In genomic region chr7:99965020-99965841, GRCm38 (mm10) we compare ENCODE assay signal across 9 mouse cellular contexts. TPM values are rescaled to one million over a fixed set of nuclear protein-coding genes. Genes with fewer than 3 reads are reported as not detected.
DNase-seq lines count a peak whose midpoint lies in the region; ATAC-seq lines count a peak whose summit lies in the region.
"Had no signal": no experiment of that assay in that cellular context is flagged by ENCODE, and none has a peak within 500 bp of the region (broad histone marks: within the 10 kb centered on the region; RNA-seq: fewer than 3 reads in every experiment).

No protein-coding gene starts in this region.

- H3K27ac ChIP-seq in hindbrain, embryonic 10.5 days, result peak overlapping the region; percentile 84
- H3K27ac ChIP-seq in neural tube, embryonic 12.5 days, result peak overlapping the region; percentile 82

- H3K4me3 ChIP-seq in hindbrain, embryonic 10.5 days, result peak overlapping the region; percentile 18
- H3K4me3 ChIP-seq in neural tube, embryonic 12.5 days, result no peak overlapping the region

- peaks cover 51% of the 10 kb centered on the region for H3K4me1 ChIP-seq in hindbrain, embryonic 10.5 days (replicated peaks)
- H3K4me1 ChIP-seq in neural tube, embryonic 12.5 days, result peaks cover 52% of the 10 kb centered on the region

- no peaks in the 10 kb centered on the region for H3K27me3 ChIP-seq in hindbrain, embryonic 10.5 days (ENCODE audit: insufficient read depth, poor library complexity, severe bottlenecking)
- H3K27me3 ChIP-seq in neural tube, embryonic 12.5 days (replicated peaks), result no peaks in the 10 kb centered on the region

- peak; percentile 44 for DNase-seq in layer of hippocampus, adult 11-12 months (ENCODE audit: low spot score)
- DNase-seq in layer of hippocampus, postnatal 14 days (ENCODE audit: low spot score in 2 of 2), result no peak
- peak; percentile 24 for DNase-seq in embryo, embryonic 11.5 days (ENCODE audit: low read depth, low spot score)
- DNase-seq in hindbrain, embryonic 10.5 days (ENCODE audit: low spot score), result peak; percentile 20
- DNase-seq in left cerebral cortex, adult 18-20 months (ENCODE audit: low spot score in 2 of 2), result peak; percentile 53 to 74
- no peak for DNase-seq in urinary bladder, postnatal 14 days (ENCODE audit: low spot score)
- DNase-seq in thymus, postnatal 36 days, result no peak

- no peaks in the 10 kb centered on the region for H3K9me3 ChIP-seq in hindbrain, embryonic 10.5 days
- no peaks in the 10 kb centered on the region for H3K9me3 ChIP-seq in neural tube, embryonic 12.5 days

- 27% methylated on average over 9 of the region's 9 CpGs for WGBS in hindbrain, embryonic 10.5 days
- WGBS in neural tube, embryonic 12.5 days, result 9% methylated on average over 9 of the region's 9 CpGs

- ATAC-seq in neural tube, embryonic 12.5 days (ENCODE audit: low FRiP score, low read depth), result peak; percentile 89

- peak overlapping the region; percentile 26; the same call in 1 of the 2 replicates for H3K9ac ChIP-seq in neural tube, embryonic 12.5 days

- peak overlapping the region; percentile 47 for H3K4me2 ChIP-seq in neural tube, embryonic 12.5 days (replicated peaks)

- H3K36me3 ChIP-seq in hindbrain, embryonic 10.5 days, result no peaks in the 10 kb centered on the region
- H3K36me3 ChIP-seq in neural tube, embryonic 12.5 days, result no peaks in the 10 kb centered on the region

RNA-seq across cellular contexts. Expression of gene Rnf169, which starts 15.0 kb away (rescaled TPM):
- 10 to 100 TPM; 20.9 to 22.6 TPM for total RNA-seq in layer of hippocampus, postnatal 14 days (2021)
- 4.7 and 5.9 TPM in 2 replicates for polyA plus RNA-seq in hindbrain, embryonic 10.5 days (2016; fragmentation: Nextera tagmentation; extraction: Ambion mirVana)
- total RNA-seq in left cerebral cortex, adult 18-20 months (2021), result 10 to 100 TPM; 45.6 to 47.4 TPM
- polyA plus RNA-seq in neural tube, embryonic 12.5 days (2016; fragmentation: Nextera tagmentation; extraction: Ambion mirVana), result 7.2 TPM in 2 replicates

RNA-seq across cellular contexts. Expression of gene Chrdl2, which starts 40.7 kb away (rescaled TPM):
- total RNA-seq in layer of hippocampus, postnatal 14 days (2021), result under 1 TPM in 1 of 2 experiments, not detected in 1; 0.29 TPM
- polyA plus RNA-seq in hindbrain, embryonic 10.5 days (2016; fragmentation: Nextera tagmentation; extraction: Ambion mirVana), result 0.37 and 0.56 TPM in 2 replicates
- under 1 TPM in 1 of 2 experiments, not detected in 1; 0.37 TPM for total RNA-seq in left cerebral cortex, adult 18-20 months (2021)
- polyA plus RNA-seq in neural tube, embryonic 12.5 days (2016; fragmentation: Nextera tagmentation; extraction: Ambion mirVana), result 0.26 and 0.30 TPM in 2 replicates
- total RNA-seq: heart, adult 18-20 months had no signal

Comparison
In these comparisons a context has a peak if more than half of its experiments do, and no peak if none do; other contexts are left out.
1. DNase-seq: peak in layer of hippocampus, adult 11-12 months (single experiment), embryo, embryonic 11.5 days (single experiment), hindbrain, embryonic 10.5 days (single experiment) and left cerebral cortex, adult 18-20 months (2 of 2); none in layer of hippocampus, postnatal 14 days (0 of 2), urinary bladder, postnatal 14 days (single experiment) and thymus, postnatal 36 days (0 of 2).